Mouse (Mus musculus) thymus, postnatal 36 days (tissue): ENCODE measurements at regions not wholly inside any gene's neighbourhood (a gene's known extent, or its start where the extent isn't known, plus 50 kb on each side); places are given as distances from the start of the nearest gene placed in this dataset.

Source experiments
- DNase-seq, 2 experiments: peaks; one replicate each; pipeline ENCODE4 v3.0.0; 2022; ENCODE audit warnings: mixed read lengths in 2 of 2

GRCm38 (mm10) chr3:35547696-35548095 is 206.2 kb upstream of the Atp11b start:
- no peak for DNase-seq

GRCm38 (mm10) chr3:35551791-35552190 is 202.1 kb upstream of the Atp11b start:
- DNase-seq: no peak

- DNase-seq: no peak
Observed at GRCm38 (mm10) chr3:35560425-35560824, 193.5 kb upstream of the Atp11b start.

DNA sequence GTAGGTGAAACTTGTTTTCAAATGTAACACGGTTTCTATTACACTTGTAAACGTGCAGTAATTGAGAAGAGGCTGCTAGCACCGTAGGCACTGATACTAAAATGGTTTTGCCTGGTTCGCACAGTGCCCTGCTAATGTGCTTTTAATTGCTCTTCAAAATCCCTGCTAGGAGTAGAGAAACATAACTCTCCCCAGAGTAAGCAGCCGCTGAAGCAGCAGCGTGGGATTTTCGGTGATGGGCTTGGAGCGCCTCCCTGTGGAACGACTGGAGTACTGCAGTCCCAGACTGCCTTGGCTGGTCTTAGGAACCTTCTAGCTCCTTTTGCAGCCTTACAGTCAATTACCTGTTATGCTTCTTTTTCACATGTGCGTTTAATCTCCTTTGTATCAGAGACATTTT is 179.5 kb upstream of the Atp11b start:
- no peak for DNase-seq
